Mouse (Mus musculus) megakaryocyte, embryonic 14.5 days (primary cell): ENCODE results near the gene Slc2a5. TPM values are rescaled to one million over a fixed set of nuclear protein-coding genes. Genes with fewer than 3 reads are reported as not detected.

Source experiments
- H3K27me3 ChIP-seq: replicated peaks from 2 replicates; pipeline ENCODE3; 2012; ENCODE audit warnings: inconsistent platforms
- H3K36me3 ChIP-seq: replicated peaks from 2 replicates; pipeline ENCODE3; 2012; ENCODE audit warnings: low read length, inconsistent platforms, mixed read lengths
- H3K4me1 ChIP-seq: 2 replicates; pipeline ENCODE4 v1.6.1; 2012; ENCODE audit warnings: inconsistent platforms
- H3K4me3 ChIP-seq: replicated peaks from 2 replicates; pipeline ENCODE3; 2012; ENCODE audit warnings: moderate library complexity, mild to moderate bottlenecking, inconsistent platforms
- H3K9me3 ChIP-seq: 2 replicates; pipeline ENCODE4 v1.6.1; 2012; ENCODE audit warnings: inconsistent platforms
- FLI1 ChIP-seq: IDR thresholded peaks from 2 replicates; pipeline ENCODE4 v1.6.1; 2012; ENCODE audit warnings: low read length, inconsistent platforms, mixed read lengths
- GATA1 ChIP-seq: IDR thresholded peaks from 3 replicates; pipeline ENCODE4 v1.6.1; 2012; ENCODE audit warnings: mixed read lengths, low read length, inconsistent platforms, borderline replicate concordance
- polyA plus RNA-seq: library from polyadenylated mRNA; stranded (reverse); fragments of >175 nt; gene quantifications from 2 replicates; pipeline ENCODE4 v1.2.3, GENCODE M21; 2012; ENCODE audit warnings: low replicate concordance; ENCODE audit not compliant: insufficient read depth

Gene Slc2a5
- polyA plus RNA-seq, 1 experiment, result 0.15 TPM

DNA sequence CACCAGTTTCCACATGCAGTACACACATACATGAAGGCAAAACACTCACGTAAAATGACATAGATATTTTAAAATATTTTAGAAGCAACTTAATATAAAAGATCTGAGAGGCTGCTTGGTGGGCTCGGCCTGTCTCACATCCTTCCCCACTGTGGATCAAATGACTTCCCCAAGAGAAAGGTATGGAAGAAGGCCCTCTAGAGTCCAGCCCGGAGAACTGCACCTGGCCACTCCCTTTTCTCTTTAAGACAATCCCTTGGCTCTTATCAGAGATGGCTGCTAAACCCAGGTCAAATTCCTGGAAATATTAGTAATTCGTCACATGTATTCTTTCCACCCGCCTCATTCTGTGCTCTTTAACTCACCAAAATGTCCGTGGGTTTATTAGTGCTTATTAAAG, 920 bp upstream of the Slc2a5 start:
- Histone ChIP-seq H3K27me3 (peaks cover 4% of the 10 kb centered on the region), H3K4me3 (no peak overlapping the region), H3K36me3 (no peaks in the 10 kb centered on the region), H3K9me3 (peaks cover 17% of the 10 kb centered on the region; the same call in 1 of the 2 replicates), H3K4me1 (peaks cover 81% of the 10 kb centered on the region)
- no peak for TF ChIP-seq FLI1
- TF ChIP-seq GATA1, result no peak

DNA sequence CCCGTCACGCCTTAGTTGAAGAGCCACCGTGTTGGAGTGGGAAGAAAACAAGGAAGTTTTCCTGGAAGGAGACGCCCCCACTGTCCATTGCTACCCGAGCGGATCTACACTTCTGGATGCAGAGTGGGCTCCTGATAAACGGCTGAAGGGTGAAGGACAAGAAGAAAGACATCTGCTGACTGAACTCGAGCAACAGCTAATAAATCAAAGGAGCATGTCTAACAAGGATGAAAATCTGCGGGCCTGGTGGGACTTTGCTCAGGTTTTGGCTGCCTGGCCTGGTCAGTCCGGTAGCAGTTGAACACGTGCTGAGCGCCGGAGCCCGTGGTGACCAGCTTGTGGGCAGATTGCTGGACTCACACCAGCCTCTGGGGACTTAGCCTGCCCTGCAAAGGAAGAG, 557 bp downstream of the Slc2a5 start:
- peaks cover 13% of the 10 kb centered on the region; the same call in 1 of the 2 replicates for H3K9me3 ChIP-seq
- H3K4me1 ChIP-seq, result peaks cover 88% of the 10 kb centered on the region
- no peak overlapping the region for H3K4me3 ChIP-seq
- peaks cover 7% of the 10 kb centered on the region for H3K27me3 ChIP-seq
- no peak for TF ChIP-seq GATA1
- no peak for TF ChIP-seq FLI1
- H3K36me3 ChIP-seq, result no peaks in the 10 kb centered on the region

DNA sequence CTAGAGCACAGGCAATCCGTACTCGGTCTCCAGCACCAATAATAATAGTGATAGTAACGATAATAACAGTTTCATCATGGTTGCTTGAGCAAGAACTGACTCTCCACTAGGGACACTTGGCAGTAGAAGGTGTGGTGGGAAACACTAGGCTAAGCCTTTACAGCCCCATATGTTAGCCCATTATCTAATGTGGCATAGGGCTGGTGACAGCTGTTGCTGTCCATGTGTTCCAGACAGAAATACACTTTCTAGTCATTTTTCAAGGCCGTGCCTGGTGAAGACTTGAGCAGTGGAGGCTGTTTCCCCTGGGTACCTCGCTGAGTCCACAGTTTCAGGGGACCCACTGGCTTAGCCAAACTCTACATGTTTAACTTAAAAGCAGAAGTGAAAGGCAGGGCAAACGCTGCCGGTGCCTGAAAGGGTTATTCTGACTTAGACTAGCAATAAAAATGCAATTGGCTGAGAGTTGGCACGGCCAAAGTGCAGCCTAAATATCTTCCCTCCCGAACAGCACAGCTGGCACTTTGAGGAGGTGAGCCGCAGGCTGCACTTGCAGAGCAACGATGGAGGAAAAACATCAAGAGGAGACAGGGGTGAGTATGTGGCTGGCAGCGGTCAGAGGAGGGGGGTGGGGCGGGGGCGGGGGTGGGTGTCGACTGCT, 1.2 kb downstream of the Slc2a5 start:
- Histone ChIP-seq H3K9me3 (peaks cover 7% of the 10 kb centered on the region; the same call in 1 of the 2 replicates), H3K36me3 (no peaks in the 10 kb centered on the region), H3K4me1 (peaks cover 86% of the 10 kb centered on the region), H3K4me3 (peak overlapping the region; percentile 53), H3K27me3 (peaks cover 13% of the 10 kb centered on the region)
- no peak for TF ChIP-seq GATA1
- no peak for TF ChIP-seq FLI1

DNA sequence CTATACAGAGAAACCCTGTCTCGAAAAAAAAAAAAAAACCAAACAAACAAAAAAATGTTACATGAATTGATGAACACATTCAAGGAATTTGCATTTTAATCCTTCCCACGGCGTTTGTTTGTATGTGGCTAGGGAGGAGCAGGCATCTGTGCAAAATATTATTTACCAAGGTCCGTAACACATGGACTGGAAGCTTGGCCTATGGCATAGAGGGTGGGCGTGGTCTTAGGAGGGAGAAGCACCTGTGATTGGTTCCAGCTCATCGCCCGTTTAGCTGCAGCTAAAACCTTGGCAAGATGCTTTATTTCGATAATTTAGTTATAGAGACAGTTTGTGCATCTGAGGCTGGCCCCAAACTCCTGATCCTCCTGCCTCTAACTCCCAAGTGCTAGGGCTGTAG, 2.3 kb downstream of the Slc2a5 start:
- Histone ChIP-seq H3K27me3 (peaks cover 22% of the 10 kb centered on the region), H3K36me3 (no peaks in the 10 kb centered on the region), H3K4me3 (no peak overlapping the region), H3K9me3 (no peaks in the 10 kb centered on the region; the same call in 1 of the 2 replicates), H3K4me1 (peaks cover 89% of the 10 kb centered on the region)
- TF ChIP-seq GATA1, result no peak
- TF ChIP-seq FLI1, result no peak

DNA sequence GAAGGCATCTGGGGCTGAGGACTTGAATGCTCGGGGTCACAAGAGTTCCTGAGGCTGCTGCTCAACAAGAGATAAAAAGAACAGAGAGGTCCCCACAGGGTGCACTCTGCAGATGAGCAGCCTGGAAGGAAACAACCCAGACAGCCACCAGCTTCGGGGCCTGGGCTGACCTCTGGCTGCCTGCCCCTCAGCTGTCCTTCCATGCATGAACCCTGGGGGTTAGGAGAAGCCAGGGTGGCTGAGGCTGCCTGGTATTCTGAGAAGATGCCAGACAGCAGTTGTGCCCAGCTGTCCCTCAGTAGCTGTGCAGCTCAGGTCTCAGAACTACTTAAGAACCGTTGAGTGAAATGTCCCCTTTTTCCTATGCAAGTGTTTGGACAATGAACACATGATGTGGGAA, 3.4 kb downstream of the Slc2a5 start:
- peaks cover 79% of the 10 kb centered on the region for H3K4me1 ChIP-seq
- TF ChIP-seq GATA1 (no peak), FLI1 (no peak)
- H3K4me3 ChIP-seq, result no peak overlapping the region
- peaks cover 27% of the 10 kb centered on the region for H3K27me3 ChIP-seq
- no peaks in the 10 kb centered on the region; the same call in 1 of the 2 replicates for H3K9me3 ChIP-seq
- no peaks in the 10 kb centered on the region for H3K36me3 ChIP-seq

DNA sequence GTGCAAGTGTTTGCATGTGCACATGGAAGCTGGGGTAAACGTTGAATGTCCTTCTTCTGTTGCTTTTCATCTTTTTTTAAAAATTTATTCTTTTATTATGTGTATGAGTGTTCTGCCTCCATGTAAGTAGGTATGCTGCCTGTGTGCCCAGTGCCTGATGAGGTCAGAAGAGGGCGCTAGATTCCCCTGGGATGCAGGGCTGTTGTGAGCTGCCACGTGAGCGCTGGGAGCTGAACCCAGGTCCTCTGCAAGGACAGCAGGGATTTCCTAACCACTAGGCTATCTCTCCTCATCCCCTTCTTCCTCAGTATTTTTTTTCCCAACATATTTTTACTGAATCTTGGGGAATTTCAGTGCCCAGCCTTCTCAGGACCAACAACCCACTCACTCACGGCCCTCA, 7.3 kb downstream of the Slc2a5 start:
- Histone ChIP-seq H3K4me1 (peaks cover 58% of the 10 kb centered on the region), H3K9me3 (no peaks in the 10 kb centered on the region; the same call in 1 of the 2 replicates), H3K36me3 (no peaks in the 10 kb centered on the region), H3K4me3 (no peak overlapping the region), H3K27me3 (peaks cover 32% of the 10 kb centered on the region)
- TF ChIP-seq FLI1 (no peak), GATA1 (no peak)

DNA sequence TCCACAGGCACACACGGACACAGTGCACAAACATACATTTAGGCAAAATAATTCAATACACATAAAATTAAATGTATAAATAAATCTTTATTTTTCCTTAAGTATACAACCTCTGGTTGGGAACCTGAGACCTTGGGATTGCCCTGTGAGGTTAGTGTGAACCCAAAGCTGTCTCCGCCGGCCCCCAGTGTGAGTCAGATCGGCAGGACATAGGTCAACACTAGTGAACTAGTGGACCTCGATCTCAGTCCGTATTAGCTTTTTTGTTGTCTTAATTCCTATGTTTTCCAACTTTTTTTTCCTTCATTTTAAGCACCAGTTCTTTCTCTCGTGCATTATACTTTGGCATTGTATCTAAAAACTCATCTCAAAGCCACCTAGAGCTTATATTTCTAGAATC, 8.8 kb downstream of the Slc2a5 start:
- peaks cover 54% of the 10 kb centered on the region for H3K4me1 ChIP-seq
- TF ChIP-seq GATA1 (no peak), FLI1 (no peak)
- no peaks in the 10 kb centered on the region for H3K36me3 ChIP-seq

DNA sequence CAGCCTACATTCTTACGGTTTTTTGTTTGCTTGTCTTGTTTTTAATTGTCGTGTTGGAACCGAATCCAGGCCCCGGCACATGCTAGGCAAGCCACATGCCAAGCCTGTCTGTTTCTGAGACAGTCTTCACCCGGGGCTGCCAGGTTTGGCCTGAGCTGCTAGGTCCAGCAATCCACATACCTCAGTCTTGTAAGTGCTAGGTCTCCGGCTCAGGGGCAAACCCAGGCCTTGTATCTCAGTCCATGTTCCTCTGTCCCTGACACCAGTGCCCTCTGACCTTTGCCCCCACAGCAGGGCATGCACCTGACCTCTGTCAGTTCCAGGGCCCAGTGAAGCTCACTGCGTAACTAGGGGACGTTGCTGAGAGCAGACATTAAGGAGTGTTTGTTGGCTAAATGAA, 9.5 kb downstream of the Slc2a5 start:
- Histone ChIP-seq H3K4me1 (peaks cover 51% of the 10 kb centered on the region), H3K9me3 (no peaks in the 10 kb centered on the region; the same call in 1 of the 2 replicates), H3K4me3 (no peak overlapping the region), H3K27me3 (peaks cover 30% of the 10 kb centered on the region), H3K36me3 (no peaks in the 10 kb centered on the region)
- no peak for TF ChIP-seq GATA1
- TF ChIP-seq FLI1, result no peak

More for the DNA sequence above, 8.8 kb downstream of the Slc2a5 start:
- H3K27me3 ChIP-seq, result peaks cover 33% of the 10 kb centered on the region
- H3K9me3 ChIP-seq, result no peaks in the 10 kb centered on the region; the same call in 1 of the 2 replicates
- H3K4me3 ChIP-seq, result no peak overlapping the region

DNA sequence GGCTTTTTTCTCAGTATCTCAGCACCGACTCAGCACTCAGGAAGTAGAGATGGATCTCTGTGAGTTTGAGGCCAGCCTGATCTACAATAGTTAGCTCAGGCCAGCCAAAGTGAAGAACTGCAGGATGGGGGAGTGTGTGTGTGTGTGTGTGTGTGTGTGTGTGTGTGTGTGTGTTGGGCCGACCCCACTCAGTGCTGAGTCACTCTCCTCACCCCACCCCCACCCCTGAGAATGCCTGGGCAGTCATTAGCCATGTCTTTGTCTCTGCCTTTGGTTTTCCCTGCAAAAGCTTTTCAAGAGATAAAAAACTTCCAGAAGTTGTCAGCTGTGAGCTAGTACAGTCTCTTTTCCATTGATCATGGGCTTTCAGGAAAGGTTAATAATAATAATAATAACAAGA, 11.6 kb downstream of the Slc2a5 start:
- no peak for TF ChIP-seq GATA1
- no peak for TF ChIP-seq FLI1
- Histone ChIP-seq H3K4me1 (peaks cover 44% of the 10 kb centered on the region), H3K9me3 (no peaks in the 10 kb centered on the region; the same call in 1 of the 2 replicates), H3K27me3 (peaks cover 23% of the 10 kb centered on the region), H3K36me3 (no peaks in the 10 kb centered on the region), H3K4me3 (no peak overlapping the region)

DNA sequence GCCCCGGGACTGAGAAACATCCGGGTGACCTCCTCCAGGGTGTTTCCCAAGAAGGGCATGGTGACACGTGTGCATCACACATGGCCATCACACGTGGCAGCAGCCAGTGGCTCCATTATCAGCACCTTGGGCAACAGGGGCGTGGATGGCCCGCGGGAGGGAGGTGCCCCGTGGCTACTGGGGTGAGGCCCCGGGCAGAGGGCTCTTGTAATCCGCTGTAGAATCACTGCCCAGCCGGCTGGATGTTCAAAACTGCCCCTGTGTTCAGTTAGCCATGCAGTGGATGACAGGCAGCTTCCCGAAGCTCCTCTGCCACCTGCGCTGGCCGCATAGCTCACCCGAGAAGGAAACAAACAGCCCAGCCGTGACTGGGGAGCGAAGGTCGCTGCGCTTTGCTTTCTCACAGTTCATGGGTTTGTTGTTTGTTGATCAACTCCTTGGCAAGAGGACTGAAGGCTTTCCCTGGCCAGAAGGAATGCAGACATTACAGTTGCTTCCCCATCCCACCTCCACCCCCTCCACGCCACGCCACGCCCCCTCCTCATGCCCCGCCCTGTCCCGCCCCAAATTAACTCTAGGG, 13.7 kb downstream of the Slc2a5 start:
- H3K9me3 ChIP-seq, result no peaks in the 10 kb centered on the region
- no peak for TF ChIP-seq FLI1
- TF ChIP-seq GATA1, result no peak
- peaks cover 17% of the 10 kb centered on the region for H3K27me3 ChIP-seq
- H3K4me1 ChIP-seq, result peaks cover 58% of the 10 kb centered on the region
- peak overlapping the region; percentile 69 for H3K4me3 ChIP-seq
- no peaks in the 10 kb centered on the region for H3K36me3 ChIP-seq
